Mouse (Mus musculus) liver, embryonic 12.5 days (tissue): ENCODE measurements around the gene Oxct1. TPM values are rescaled to one million over a fixed set of nuclear protein-coding genes. Genes with fewer than 3 reads are reported as not detected.

Experiments used
- ATAC-seq: fragments of 200-750 bp; cut with Nextera tagmentation; 2 replicates; pipeline ENCODE4 v1.8.0; 2017; ENCODE audit warnings: moderate number of reproducible peaks, mild to moderate bottlenecking, moderate library complexity
- H3K27ac ChIP-seq: fragments of 300-500 bp; sonication (generic); 2 replicates; pipeline ENCODE4 v1.5.1; 2016; ENCODE audit warnings: mild to moderate bottlenecking
- H3K27me3 ChIP-seq: fragments of 300-500 bp; sonication (generic); replicated peaks from 2 replicates; pipeline ENCODE4 v1.6.1; 2016; ENCODE audit warnings: mild to moderate bottlenecking, moderate library complexity
- H3K36me3 ChIP-seq: fragments of 300-500 bp; sonication (generic); 2 replicates; pipeline ENCODE4 v1.6.1; 2016; ENCODE audit warnings: mild to moderate bottlenecking, moderate library complexity
- H3K4me1 ChIP-seq: fragments of 300-500 bp; sonication (generic); 2 replicates; pipeline ENCODE4 v1.6.1; 2016
- H3K4me2 ChIP-seq: fragments of 300-500 bp; sonication (generic); 2 replicates; pipeline ENCODE4 v1.6.1; 2016; ENCODE audit warnings: mild to moderate bottlenecking, moderate library complexity
- H3K4me3 ChIP-seq: fragments of 300-500 bp; sonication (generic); 2 replicates; pipeline ENCODE4 v1.5.1; 2016; ENCODE audit warnings: mild to moderate bottlenecking, moderate library complexity
- H3K9ac ChIP-seq: fragments of 300-500 bp; sonication (generic); 2 replicates; pipeline ENCODE4 v1.6.1; 2016; ENCODE audit warnings: mild to moderate bottlenecking, moderate library complexity
- H3K9me3 ChIP-seq: fragments of 300-500 bp; sonication (generic); replicated peaks from 2 replicates; pipeline ENCODE4 v1.6.1; 2016; ENCODE audit warnings: mild to moderate bottlenecking, moderate library complexity
- WGBS: fragments of 180-500 bp; shearing (Covaris S2); methylation state at CpG from one replicate; pipeline ENCODE4 v1.1.7; 2016; ENCODE audit not compliant: insufficient replicate concordance; 5-methylcytosine and 5-hydroxymethylcytosine counted together
- polyA plus RNA-seq: library from polyadenylated mRNA; unstranded; fragments of >200 nt; fragmentation: Nextera tagmentation; extraction: Ambion mirVana; gene quantifications from 2 replicates; pipeline ENCODE4 v1.2.1, GENCODE M21; 2016

The Oxct1 gene
- polyA plus RNA-seq, 1 experiment from 2014 or later = 41.0 TPM

DNA sequence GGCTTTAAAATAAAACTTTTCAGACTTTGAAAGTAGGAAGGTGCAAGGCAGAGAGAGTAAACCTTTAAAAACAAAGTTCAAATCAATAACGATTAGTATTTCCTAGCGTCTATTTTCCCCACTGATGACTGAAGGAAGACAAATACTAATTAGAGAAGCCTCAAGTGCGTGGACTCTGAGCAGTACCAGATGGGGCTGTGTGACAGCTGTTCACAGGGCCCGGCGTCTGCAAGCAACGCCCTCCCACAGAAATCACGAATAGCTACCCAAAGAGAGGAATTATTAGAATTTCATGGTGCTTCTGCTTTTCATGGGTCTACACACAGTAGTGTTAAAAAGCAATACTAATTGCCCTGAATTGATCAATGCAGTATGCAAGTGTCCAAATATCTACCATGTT lies 61.7 kb downstream of the Oxct1 start:
- Histone ChIP-seq H3K4me3 (no peak overlapping the region), H3K27me3 (no peaks in the 10 kb centered on the region), H3K36me3 (peaks cover 7% of the 10 kb centered on the region; the same call in 1 of the 2 replicates), H3K9ac (no peak overlapping the region), H3K4me2 (no peak overlapping the region), H3K4me1 (no peaks in the 10 kb centered on the region), H3K27ac (no peak overlapping the region), H3K9me3 (no peaks in the 10 kb centered on the region)
- WGBS = 78% methylated on average over 7 of the region's 7 CpGs
- no peak for ATAC-seq

DNA sequence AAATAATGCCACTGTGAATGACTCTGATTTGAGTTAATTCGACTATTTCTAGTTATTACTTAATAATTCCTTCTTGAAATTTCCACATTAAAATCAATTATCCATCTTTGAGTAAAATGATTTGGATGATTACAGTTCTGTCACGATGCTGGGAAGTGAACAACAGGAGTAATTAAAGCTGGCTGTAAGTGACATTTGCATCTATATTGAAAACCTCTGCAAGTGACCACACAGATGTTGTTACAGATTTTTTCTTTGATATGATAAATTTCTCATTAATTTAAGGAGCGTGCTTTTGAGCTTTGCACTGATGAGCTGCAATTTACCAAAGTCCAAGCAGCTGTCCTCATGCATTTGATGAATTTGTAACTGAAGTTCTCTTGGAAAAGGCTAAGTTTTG lies 64.4 kb downstream of the Oxct1 start:
- Histone ChIP-seq H3K4me3 (no peak overlapping the region), H3K27me3 (no peaks in the 10 kb centered on the region), H3K36me3 (peaks cover 9% of the 10 kb centered on the region; the same call in 1 of the 2 replicates), H3K4me1 (no peaks in the 10 kb centered on the region), H3K9ac (no peak overlapping the region), H3K4me2 (no peak overlapping the region), H3K27ac (no peak overlapping the region), H3K9me3 (no peaks in the 10 kb centered on the region)
- 63% methylated on average over 3 of the region's 3 CpGs for WGBS
- ATAC-seq = no peak

DNA sequence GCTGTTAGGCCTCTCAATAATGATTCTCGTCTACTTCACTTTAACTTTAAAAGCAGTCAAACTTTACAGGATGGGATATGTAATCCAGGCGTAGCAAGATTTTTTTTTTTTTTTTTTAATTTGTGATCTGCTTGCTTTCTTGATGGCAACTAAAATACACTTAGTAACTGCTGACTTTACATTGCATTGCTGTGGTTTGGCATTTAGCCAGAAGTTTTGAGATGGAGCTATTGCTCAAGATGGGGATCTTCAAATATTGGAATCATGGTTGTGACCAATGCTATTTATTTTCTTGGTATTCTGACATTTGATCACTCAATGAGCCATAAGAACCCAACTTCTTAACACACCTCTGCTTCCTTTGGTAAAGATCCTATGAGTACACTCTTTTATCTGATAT lies 66.4 kb downstream of the Oxct1 start:
- no peaks in the 10 kb centered on the region for H3K27me3 ChIP-seq
- 72% methylated on average over 2 of the region's 2 CpGs for WGBS
- peaks cover 9% of the 10 kb centered on the region; the same call in 1 of the 2 replicates for H3K36me3 ChIP-seq
- H3K9ac ChIP-seq = no peak overlapping the region
- ATAC-seq = no peak
- H3K4me1 ChIP-seq = no peaks in the 10 kb centered on the region
- no peak overlapping the region for H3K4me3 ChIP-seq
- no peak overlapping the region for H3K27ac ChIP-seq
- no peak overlapping the region for H3K4me2 ChIP-seq
- H3K9me3 ChIP-seq = no peaks in the 10 kb centered on the region

DNA sequence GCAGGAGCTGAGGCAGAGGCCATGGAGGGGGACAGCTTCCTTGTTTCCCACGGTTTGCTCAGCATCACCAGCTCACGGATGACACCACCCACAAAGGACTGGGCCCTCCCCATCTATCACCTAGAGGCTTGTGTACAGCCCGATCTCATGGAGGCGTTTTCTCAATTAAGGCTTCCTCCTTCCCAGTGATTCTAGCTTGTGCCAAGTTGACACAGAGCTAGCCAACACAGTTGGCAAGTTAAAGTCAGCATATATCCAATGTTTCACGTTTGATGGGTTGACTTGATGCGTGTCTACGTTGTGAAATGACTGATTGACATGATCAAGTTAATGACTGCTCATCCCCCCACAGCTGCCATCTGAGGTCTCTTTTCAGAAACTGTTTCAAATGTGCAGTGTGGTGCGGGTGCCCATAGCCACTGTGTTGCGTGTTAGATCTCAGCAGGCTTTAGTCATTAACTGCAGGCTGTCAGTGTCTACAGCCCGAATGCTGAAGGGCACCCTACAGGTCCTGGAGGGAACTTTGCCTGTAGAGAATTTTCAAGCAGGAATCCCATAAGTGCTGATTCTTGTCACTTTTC lies 74.2 kb downstream of the Oxct1 start:
- Histone ChIP-seq H3K4me3 (no peak overlapping the region), H3K4me1 (no peaks in the 10 kb centered on the region), H3K4me2 (no peak overlapping the region), H3K9ac (no peak overlapping the region), H3K27me3 (no peaks in the 10 kb centered on the region), H3K36me3 (peaks cover 16% of the 10 kb centered on the region; the same call in 1 of the 2 replicates), H3K9me3 (no peaks in the 10 kb centered on the region), H3K27ac (no peak overlapping the region)
- no peak for ATAC-seq
- 81% methylated on average over 10 of the region's 10 CpGs for WGBS

DNA sequence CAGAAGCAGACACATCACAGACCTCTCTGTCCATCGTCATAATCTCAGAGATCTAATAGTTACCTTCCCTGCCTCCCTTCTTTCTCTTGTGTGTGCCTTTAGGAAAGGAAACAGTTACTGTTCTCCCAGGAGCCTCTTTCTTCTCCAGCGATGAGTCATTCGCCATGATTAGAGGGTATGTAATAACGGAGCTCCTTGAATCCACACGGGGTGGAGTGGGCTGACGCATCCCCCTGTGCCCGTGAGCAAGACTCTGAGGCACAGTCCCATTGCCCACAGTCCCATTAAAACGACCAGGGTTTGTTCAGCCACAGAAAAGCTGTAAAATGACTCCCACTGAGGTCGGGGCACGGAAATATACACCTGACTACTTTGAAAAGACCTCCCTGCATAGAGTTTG lies 74.8 kb downstream of the Oxct1 start:
- H3K9me3 ChIP-seq = no peaks in the 10 kb centered on the region
- H3K4me2 ChIP-seq = no peak overlapping the region
- H3K4me1 ChIP-seq = no peaks in the 10 kb centered on the region
- ATAC-seq = no peak
- H3K4me3 ChIP-seq = no peak overlapping the region
- WGBS = 84% methylated on average over 10 of the region's 10 CpGs
- H3K27ac ChIP-seq = no peak overlapping the region
- no peak overlapping the region for H3K9ac ChIP-seq
- peaks cover 16% of the 10 kb centered on the region; the same call in 1 of the 2 replicates for H3K36me3 ChIP-seq
- no peaks in the 10 kb centered on the region for H3K27me3 ChIP-seq

DNA sequence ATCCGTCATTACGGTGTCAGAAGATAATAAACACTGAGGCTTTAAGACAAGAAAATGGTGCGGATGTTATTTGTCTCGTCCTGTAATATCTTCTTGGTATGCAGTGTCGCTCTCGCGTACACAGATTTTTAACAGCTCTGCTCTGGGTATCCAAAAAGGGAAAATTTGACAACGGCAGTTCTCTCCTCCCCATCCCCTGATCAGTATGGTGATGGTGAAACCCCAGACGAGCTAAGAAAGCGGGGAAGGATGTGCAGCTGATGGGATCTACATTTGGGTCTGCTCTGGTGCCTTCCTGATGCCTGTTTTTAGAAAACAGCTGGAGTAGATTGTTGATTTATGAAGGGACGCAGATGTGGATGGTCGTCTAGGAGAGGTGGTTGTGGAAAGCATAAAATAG lies 78.1 kb downstream of the Oxct1 start:
- Histone ChIP-seq H3K4me1 (no peaks in the 10 kb centered on the region), H3K4me3 (no peak overlapping the region), H3K4me2 (no peak overlapping the region), H3K9me3 (no peaks in the 10 kb centered on the region), H3K36me3 (peaks cover 16% of the 10 kb centered on the region; the same call in 1 of the 2 replicates), H3K27me3 (no peaks in the 10 kb centered on the region), H3K27ac (no peak overlapping the region), H3K9ac (no peak overlapping the region)
- ATAC-seq = no peak
- WGBS = 74% methylated on average over 12 of the region's 12 CpGs

DNA sequence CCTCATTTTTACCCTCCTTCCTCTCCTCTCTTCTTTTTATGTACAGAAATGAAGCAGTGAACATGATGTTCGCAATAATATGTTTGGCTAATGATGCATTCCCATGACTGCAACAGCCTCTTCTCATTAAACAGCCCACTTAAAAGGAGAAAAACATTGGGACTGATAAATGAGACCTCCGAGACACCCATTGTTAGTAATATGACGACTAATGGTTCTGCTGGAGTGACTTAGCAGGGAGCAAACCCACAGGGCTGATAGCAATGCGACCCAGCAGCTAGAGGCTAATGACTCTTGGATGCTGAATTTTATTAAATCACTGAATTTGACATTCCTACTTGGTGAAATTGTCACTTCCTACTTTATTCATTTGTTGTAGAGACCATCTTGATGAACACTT lies 79.3 kb downstream of the Oxct1 start:
- Histone ChIP-seq H3K4me3 (no peak overlapping the region), H3K9me3 (no peaks in the 10 kb centered on the region), H3K36me3 (peaks cover 9% of the 10 kb centered on the region; the same call in 1 of the 2 replicates), H3K9ac (no peak overlapping the region), H3K27ac (no peak overlapping the region), H3K27me3 (no peaks in the 10 kb centered on the region), H3K4me1 (no peaks in the 10 kb centered on the region), H3K4me2 (no peak overlapping the region)
- ATAC-seq = no peak
- 56% methylated on average over 4 of the region's 4 CpGs for WGBS

DNA sequence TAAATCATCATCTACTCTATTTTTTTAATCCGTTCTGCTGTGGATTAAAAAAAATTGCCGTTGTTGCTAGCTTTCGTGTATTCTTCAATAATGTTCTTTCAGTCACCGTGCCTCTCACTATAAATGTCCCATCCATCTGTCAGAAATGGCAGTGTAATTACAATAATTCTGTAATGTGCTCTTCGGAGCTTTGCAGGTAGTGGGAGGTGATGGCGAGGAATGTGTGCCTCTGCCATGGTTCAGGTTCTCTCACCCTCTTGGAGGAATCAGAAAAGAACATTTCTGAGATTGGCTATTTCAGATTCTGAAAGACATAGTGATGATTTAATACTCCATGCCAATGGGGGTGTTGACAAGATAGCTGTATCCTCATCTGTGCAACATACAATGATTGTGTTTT lies 93.8 kb downstream of the Oxct1 start:
- Histone ChIP-seq H3K27ac (no peak overlapping the region), H3K9me3 (no peaks in the 10 kb centered on the region), H3K9ac (no peak overlapping the region), H3K4me1 (no peaks in the 10 kb centered on the region), H3K36me3 (no peaks in the 10 kb centered on the region), H3K4me3 (no peak overlapping the region), H3K4me2 (no peak overlapping the region), H3K27me3 (no peaks in the 10 kb centered on the region)
- ATAC-seq = no peak
- 82% methylated on average over 6 of the region's 6 CpGs for WGBS

DNA sequence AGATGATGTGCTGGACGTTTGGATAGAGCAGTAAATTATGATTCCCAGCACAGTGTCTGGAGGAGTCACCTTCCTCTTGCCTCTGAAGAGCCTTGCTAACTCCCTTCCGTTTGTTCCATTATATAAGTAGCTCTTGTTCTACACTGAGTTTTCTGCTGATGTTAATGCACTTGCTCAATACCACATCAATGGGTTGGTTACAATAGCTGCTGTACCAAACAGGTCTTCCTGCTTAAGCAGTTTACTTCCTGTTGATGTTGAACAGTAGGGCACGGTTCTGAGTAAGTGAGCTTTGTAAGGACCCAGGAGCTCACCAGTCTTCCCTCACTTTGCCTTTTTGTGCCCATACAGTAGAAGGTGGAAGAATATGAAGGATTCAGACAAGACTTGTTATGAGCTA lies 98.5 kb downstream of the Oxct1 start:
- ATAC-seq = no peak
- WGBS = 56% methylated on average over 3 of the region's 3 CpGs
- no peak overlapping the region for H3K9ac ChIP-seq
- no peaks in the 10 kb centered on the region for H3K4me1 ChIP-seq
- H3K27me3 ChIP-seq = no peaks in the 10 kb centered on the region
- no peak overlapping the region for H3K27ac ChIP-seq
- no peaks in the 10 kb centered on the region for H3K9me3 ChIP-seq
- no peak overlapping the region for H3K4me2 ChIP-seq
- no peak overlapping the region for H3K4me3 ChIP-seq
- H3K36me3 ChIP-seq = peaks cover 6% of the 10 kb centered on the region; the same call in 1 of the 2 replicates

DNA sequence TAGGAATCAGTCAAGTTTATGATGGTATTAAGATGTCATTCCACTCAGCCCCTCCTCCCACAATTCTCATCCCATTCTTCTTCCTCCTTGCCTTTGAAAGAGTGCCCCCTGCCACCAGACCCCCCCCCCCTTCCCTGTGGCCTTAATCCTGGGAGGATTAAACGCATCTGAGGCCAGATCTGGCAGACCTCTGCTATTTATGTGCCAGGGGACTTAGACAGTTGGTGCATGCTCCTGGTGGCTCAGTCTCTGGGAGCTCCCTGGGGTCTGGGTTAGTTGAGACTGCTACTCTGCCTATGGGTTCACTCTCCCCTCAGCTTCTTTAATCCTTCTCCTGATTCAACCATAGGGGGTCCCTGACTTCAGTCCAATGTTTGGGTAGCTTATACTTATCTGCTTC lies 112.3 kb downstream of the Oxct1 start:
- H3K27me3 ChIP-seq = no peaks in the 10 kb centered on the region
- no peak overlapping the region for H3K9ac ChIP-seq
- H3K4me3 ChIP-seq = no peak overlapping the region
- H3K9me3 ChIP-seq = no peaks in the 10 kb centered on the region
- no peak overlapping the region for H3K27ac ChIP-seq
- H3K4me1 ChIP-seq = no peaks in the 10 kb centered on the region
- H3K4me2 ChIP-seq = no peak overlapping the region
- no peaks in the 10 kb centered on the region for H3K36me3 ChIP-seq
- 31% methylated on average over 1 of the region's 1 CpGs for WGBS
- ATAC-seq = no peak

DNA sequence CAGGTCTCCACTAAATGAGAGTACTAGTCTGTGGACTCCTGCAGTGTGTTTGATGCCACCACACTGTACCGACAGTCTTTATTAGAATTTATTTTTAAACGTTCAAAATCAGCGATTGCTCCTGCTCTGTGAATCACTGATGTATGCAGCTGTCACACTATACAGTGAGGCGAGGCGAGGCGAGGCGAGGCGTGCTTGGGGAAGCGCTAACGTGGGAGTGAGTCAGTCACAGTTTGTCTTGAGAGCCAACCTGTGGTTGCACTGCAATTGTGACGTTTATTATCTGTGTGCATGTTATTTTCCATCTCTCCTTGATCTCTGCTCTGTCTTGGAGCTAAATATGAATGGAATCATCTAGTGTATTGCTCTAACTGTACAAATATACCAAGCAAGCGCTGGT lies 113.3 kb downstream of the Oxct1 start:
- 76% methylated on average over 12 of the region's 12 CpGs for WGBS
- no peak overlapping the region for H3K4me2 ChIP-seq
- no peak overlapping the region for H3K9ac ChIP-seq
- no peaks in the 10 kb centered on the region for H3K36me3 ChIP-seq
- no peak overlapping the region for H3K27ac ChIP-seq
- no peak for ATAC-seq
- H3K27me3 ChIP-seq = no peaks in the 10 kb centered on the region
- H3K9me3 ChIP-seq = no peaks in the 10 kb centered on the region
- no peak overlapping the region for H3K4me3 ChIP-seq
- H3K4me1 ChIP-seq = no peaks in the 10 kb centered on the region

DNA sequence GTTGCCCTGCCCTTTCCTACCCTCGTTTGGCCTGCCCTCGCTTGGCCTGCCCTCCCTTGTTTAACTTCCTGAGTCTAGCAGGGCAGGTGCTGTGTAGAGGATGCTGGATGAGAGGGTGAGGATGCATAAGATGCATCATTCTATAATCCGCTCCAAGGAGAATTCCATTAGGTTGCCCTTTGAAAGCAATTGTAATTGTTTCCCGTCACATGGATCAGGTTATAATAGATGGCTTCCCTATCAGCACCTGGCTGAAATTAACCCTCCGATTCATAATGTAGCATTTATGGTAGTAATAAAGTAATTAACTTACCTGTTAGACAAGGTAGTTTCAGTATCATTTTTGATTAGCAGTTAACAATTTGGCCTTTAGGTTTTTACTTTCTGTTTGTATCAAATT lies 119.2 kb downstream of the Oxct1 start:
- H3K27me3 ChIP-seq = no peaks in the 10 kb centered on the region
- 0 out of 2 replicates have a peak, but pooled peaks cover 3% of the 10 kb centered on the region for H3K36me3 ChIP-seq
- no peaks in the 10 kb centered on the region for H3K9me3 ChIP-seq
- H3K4me3 ChIP-seq = no peak overlapping the region
- H3K9ac ChIP-seq = no peak overlapping the region
- no peak for ATAC-seq
- no peak overlapping the region for H3K4me2 ChIP-seq
- H3K4me1 ChIP-seq = no peaks in the 10 kb centered on the region
- no peak overlapping the region for H3K27ac ChIP-seq
- WGBS = 65% methylated on average over 5 of the region's 5 CpGs

DNA sequence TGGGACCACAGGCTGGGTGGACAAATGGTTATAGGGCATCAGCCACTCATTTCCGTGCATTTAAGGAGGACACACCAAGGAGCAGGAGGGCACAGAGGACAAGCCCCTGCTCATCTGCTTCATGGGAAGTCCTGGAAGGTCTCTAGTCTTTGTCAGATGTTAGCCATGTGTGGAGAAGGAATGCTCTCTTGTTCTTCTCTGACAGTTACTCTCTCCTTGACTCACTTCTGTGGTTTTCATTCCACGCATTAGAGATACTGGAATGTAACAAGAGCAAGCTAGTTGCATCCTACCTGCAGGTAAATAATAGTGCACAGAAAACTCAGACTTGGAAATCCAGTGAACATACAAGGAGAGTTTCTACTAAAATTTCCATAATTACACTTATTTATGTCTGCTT lies 121.5 kb downstream of the Oxct1 start:
- WGBS = 66% methylated on average over 2 of the region's 2 CpGs
- ATAC-seq = no peak
- Histone ChIP-seq H3K4me3 (no peak overlapping the region), H3K4me2 (no peak overlapping the region), H3K36me3 (0 out of 2 replicates have a peak, but pooled peaks cover 3% of the 10 kb centered on the region), H3K27ac (no peak overlapping the region), H3K4me1 (no peaks in the 10 kb centered on the region), H3K27me3 (no peaks in the 10 kb centered on the region), H3K9ac (no peak overlapping the region), H3K9me3 (no peaks in the 10 kb centered on the region)
